12 mouse cellular contexts compared by ENCODE assay signal in genomic region chr13:9938798-9939485, GRCm38 (mm10).
DNase-seq lines count a peak whose midpoint lies in the region; ATAC-seq and TF ChIP-seq lines count a peak whose summit lies in the region.
"Had no signal": no experiment of that assay in that cellular context is flagged by ENCODE, and none has a peak within 500 bp of the region (broad histone marks: within the 10 kb centered on the region; RNA-seq: fewer than 3 reads in every experiment).

No protein-coding gene starts in this region.

- 58% methylated on average over 3 of the region's 3 CpGs for WGBS in kidney, postnatal 0 days

- no peak for TF ChIP-seq POLR2A in brain, embryonic 14.5 days (IDR thresholded peaks at IDR 0.05; ENCODE audit: borderline replicate concordance, extremely low read depth, insufficient read depth, insufficient read length, poor library complexity, severe bottlenecking)

- H3K4me3 ChIP-seq in kidney, postnatal 0 days (replicated peaks; ENCODE audit: low read depth, low read length) = no peak overlapping the region
- H3K4me3 ChIP-seq: limb, embryonic 12.5 days; myocyte had no signal

- peak; percentile 5 for DNase-seq in kidney, postnatal 0 days (ENCODE audit: low spot score)
- no peak for DNase-seq in kidney, postnatal 25 days
- DNase-seq in brain, embryonic 14.5 days (ENCODE audit: low read depth) = peak; percentile 11
- peak; percentile 22 for DNase-seq in heart, postnatal 4 days
- peak; percentile 38 to 62 for DNase-seq in lung, postnatal 4 days
- no peak for DNase-seq in right cerebral cortex, adult 18-20 months
- no peak for DNase-seq in adrenal gland, adult 8-10 months
- DNase-seq: cerebellum, postnatal 14 days had no signal

- H3K36me3 ChIP-seq in kidney, postnatal 0 days (ENCODE audit: insufficient read depth, low read length) = no peaks in the 10 kb centered on the region
- H3K36me3 ChIP-seq: limb, embryonic 12.5 days had no signal

- TF ChIP-seq CTCF in kidney, postnatal 0 days (IDR thresholded peaks at IDR 0.05; ENCODE audit: low read depth) = no peak
- TF ChIP-seq CTCF in brain, embryonic 14.5 days (IDR thresholded peaks at IDR 0.05; ENCODE audit: borderline replicate concordance, extremely low read depth, insufficient read depth, insufficient read length) = no peak

- H3K27ac ChIP-seq in kidney, postnatal 0 days = no peak overlapping the region
- H3K27ac ChIP-seq: limb, embryonic 12.5 days had no signal

- no peak for ATAC-seq in kidney, postnatal 0 days (replicated peaks; ENCODE audit: low FRiP score, low read depth)
- ATAC-seq: activated CD4-positive, CD25-positive, alpha-beta regulatory T cell, adult 4 months; intestine, embryonic 16.5 days had no signal

- no peaks in the 10 kb centered on the region for H3K4me1 ChIP-seq in kidney, postnatal 0 days (replicated peaks; ENCODE audit: insufficient read depth, low read length)
- H3K4me1 ChIP-seq: limb, embryonic 12.5 days had no signal

- no peak overlapping the region for H3K4me2 ChIP-seq in kidney, postnatal 0 days (ENCODE audit: low read length)
- H3K4me2 ChIP-seq: limb, embryonic 12.5 days had no signal

- H3K9me3 ChIP-seq in kidney, postnatal 0 days (replicated peaks; ENCODE audit: low read length) = no peaks in the 10 kb centered on the region
- H3K9me3 ChIP-seq: limb, embryonic 12.5 days had no signal

- H3K27me3 ChIP-seq in kidney, postnatal 0 days (ENCODE audit: insufficient read depth, low read length) = no peaks in the 10 kb centered on the region
- H3K27me3 ChIP-seq: limb, embryonic 12.5 days had no signal

- H3K9ac ChIP-seq in kidney, postnatal 0 days (ENCODE audit: low read depth, low read length) = no peak overlapping the region
- H3K9ac ChIP-seq: limb, embryonic 12.5 days had no signal

Comparison
In these comparisons a context has a peak if more than half of its experiments do, and no peak if none do; other contexts are left out.
1. DNase-seq: peak in kidney, postnatal 0 days (single experiment), brain, embryonic 14.5 days (single experiment), heart, postnatal 4 days (single experiment) and lung, postnatal 4 days (2 of 2); none in kidney, postnatal 25 days (0 of 2), right cerebral cortex, adult 18-20 months (single experiment) and adrenal gland, adult 8-10 months (single experiment).